Mouse (Mus musculus) bone marrow, adult 2 months (tissue): ENCODE results near the gene Smoc2.

Experiments used
- CTCF ChIP-seq: fragments of 200-500 bp; IDR thresholded peaks from 2 replicates; pipeline ENCODE4 v1.5.1; 2011; ENCODE audit warnings: low read length, control low read depth; ENCODE audit not compliant: control insufficient read depth, insufficient read depth
- POLR2A ChIP-seq: fragments of 200-500 bp; IDR thresholded peaks from 2 replicates; pipeline ENCODE4 v1.6.1; 2011; ENCODE audit warnings: low read depth, mild to moderate bottlenecking, control low read depth, low read length, borderline replicate concordance; ENCODE audit not compliant: control insufficient read depth

GRCm38 (mm10) chr17:14301491-14302344 is 22.4 kb downstream of the Smoc2 start:
- TF ChIP-seq POLR2A (no peak), CTCF (no peak)
